Mouse (Mus musculus) limb, embryonic 15.5 days (tissue): ENCODE measurements around the gene Plekha4. TPM values are rescaled to one million over a fixed set of nuclear protein-coding genes. Genes with fewer than 3 reads are reported as not detected.
"Not testable (repeated sequence)": the region's sequence is repeated elsewhere in the genome, so short reads cannot be mapped to it uniquely, and the experiment has no call there.

Source experiments
- ATAC-seq: fragments of 200-750 bp; cut with Nextera tagmentation; 2 replicates; pipeline ENCODE4 v1.8.0; 2017; ENCODE audit warnings: low read depth, moderate TSS enrichment; ENCODE audit not compliant: insufficient number of reproducible peaks, low FRiP score, low TSS enrichment
- H3K27ac ChIP-seq: fragments of 300-500 bp; sonication (generic); 2 replicates; pipeline ENCODE4 v1.5.1; 2015; ENCODE audit warnings: moderate library complexity, mild to moderate bottlenecking, inconsistent platforms
- H3K27me3 ChIP-seq: fragments of 300-500 bp; sonication (generic); 2 replicates; pipeline ENCODE4 v1.6.1; 2015; ENCODE audit warnings: inconsistent platforms
- H3K36me3 ChIP-seq: fragments of 300-500 bp; sonication (generic); 2 replicates; pipeline ENCODE4 v1.6.1; 2015; ENCODE audit warnings: inconsistent platforms
- H3K4me1 ChIP-seq: fragments of 300-500 bp; sonication (generic); 2 replicates; pipeline ENCODE4 v1.6.1; 2015; ENCODE audit warnings: inconsistent platforms
- H3K4me2 ChIP-seq: fragments of 300-500 bp; sonication (generic); 2 replicates; pipeline ENCODE4 v1.6.1; 2015; ENCODE audit warnings: mild to moderate bottlenecking, inconsistent platforms
- H3K4me3 ChIP-seq: fragments of 300-500 bp; sonication (generic); 2 replicates; pipeline ENCODE4 v1.5.1; 2015; ENCODE audit warnings: mild to moderate bottlenecking, inconsistent platforms
- H3K9ac ChIP-seq: fragments of 300-500 bp; sonication (generic); 2 replicates; pipeline ENCODE4 v1.6.1; 2015; ENCODE audit warnings: inconsistent platforms
- H3K9me3 ChIP-seq: fragments of 300-500 bp; sonication (generic); 2 replicates; pipeline ENCODE4 v1.6.1; 2016; ENCODE audit warnings: inconsistent platforms
- WGBS: fragments of 180-500 bp; shearing (Covaris S2); methylation state at CpG from one replicate; pipeline ENCODE4 v1.1.7; 2015; 5-methylcytosine and 5-hydroxymethylcytosine counted together
- polyA plus RNA-seq: library from polyadenylated mRNA; unstranded; fragments of >200 nt; fragmentation: Nextera tagmentation; extraction: Ambion mirVana; gene quantifications from 2 replicates; pipeline ENCODE4 v1.2.1, GENCODE M21; 2015

The Plekha4 gene
- polyA plus RNA-seq, 1 experiment from 2014 or later: 5.7 TPM

DNA sequence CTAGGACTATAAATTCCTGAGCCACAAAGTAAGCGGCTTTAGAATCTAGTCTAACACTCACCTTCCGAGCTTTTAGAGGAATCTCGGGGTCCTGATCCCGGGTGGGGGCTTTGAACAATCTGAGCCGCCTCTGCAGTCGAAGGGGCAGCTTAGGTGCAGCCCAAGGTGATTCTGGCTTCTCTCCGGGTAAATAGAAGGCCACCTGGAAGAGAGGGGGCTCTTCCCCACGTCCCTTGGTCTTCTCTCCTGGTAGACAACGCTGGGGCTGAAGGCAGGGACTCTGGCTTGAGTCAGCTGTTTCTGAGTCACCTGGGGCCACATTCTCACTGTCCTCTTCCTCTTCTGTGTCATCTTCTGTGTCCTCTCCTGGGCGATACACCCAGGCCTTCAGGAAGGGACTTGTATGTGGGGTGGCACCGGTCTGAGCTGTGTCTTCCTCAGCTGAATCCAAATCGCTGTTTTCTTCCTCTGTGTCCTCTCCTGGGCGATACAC lies 2.4 kb upstream of the Plekha4 start:
- no peaks in the 10 kb centered on the region for H3K27me3 ChIP-seq
- no peak overlapping the region for H3K9ac ChIP-seq
- peaks cover 40% of the 10 kb centered on the region for H3K4me1 ChIP-seq
- no peak for ATAC-seq
- H3K4me2 ChIP-seq: peak overlapping the region; percentile 26; the same call in 1 of the 2 replicates
- H3K36me3 ChIP-seq: peaks cover 7% of the 10 kb centered on the region; the same call in 1 of the 2 replicates
- H3K27ac ChIP-seq: peak overlapping the region; percentile 17; the same call in 1 of the 2 replicates
- WGBS: 65% methylated on average over 13 of the region's 13 CpGs
- 0 out of 2 replicates have a peak overlapping the region, but pooled peaks have one; percentile 9 for H3K4me3 ChIP-seq
- no peaks in the 10 kb centered on the region for H3K9me3 ChIP-seq

DNA sequence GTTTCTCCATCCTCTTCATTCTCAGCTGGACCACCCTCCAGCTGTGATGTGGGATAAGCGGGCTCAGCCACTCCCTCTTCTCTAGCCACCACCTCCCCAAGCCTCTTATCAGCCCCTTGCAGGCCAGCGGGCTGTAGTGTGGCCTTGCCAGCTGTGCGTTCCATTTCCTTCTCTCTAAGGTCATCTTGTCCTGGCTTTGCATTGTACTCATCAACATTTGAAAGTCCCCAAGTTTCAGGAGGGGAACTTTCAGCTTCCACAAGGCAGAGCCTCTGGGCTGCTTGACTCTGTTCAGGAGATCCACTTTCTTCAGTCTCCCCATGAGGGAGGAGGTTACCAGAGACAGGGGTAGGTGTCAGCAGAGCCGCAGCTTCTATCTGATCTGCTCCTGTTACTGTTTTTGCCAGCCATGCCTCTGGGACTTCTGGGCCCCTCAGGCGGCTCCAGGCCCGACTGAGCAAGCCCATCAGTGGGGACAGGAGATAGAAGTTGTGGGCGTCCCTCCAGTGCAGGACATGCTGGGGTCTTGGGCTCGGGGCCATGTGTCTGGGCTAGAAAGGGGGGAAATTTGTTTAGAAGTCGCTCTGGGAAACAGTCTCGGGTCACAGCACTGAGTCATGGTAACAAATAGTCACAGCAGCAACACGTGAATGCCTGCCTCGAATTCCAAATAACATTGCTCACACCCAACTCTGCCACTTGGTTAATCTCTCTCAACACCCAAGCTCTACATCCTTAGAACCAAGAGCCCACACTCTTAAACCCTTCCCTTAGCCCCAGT lies 1.1 kb upstream of the Plekha4 start:
- Histone ChIP-seq H3K27me3 (no peaks in the 10 kb centered on the region), H3K4me2 (peak overlapping the region; percentile 73), H3K9me3 (no peaks in the 10 kb centered on the region), H3K4me3 (peak overlapping the region; percentile 83), H3K9ac (peak overlapping the region; percentile 84), H3K4me1 (peaks cover 45% of the 10 kb centered on the region), H3K27ac (peak overlapping the region; percentile 97), H3K36me3 (peaks cover 7% of the 10 kb centered on the region; the same call in 1 of the 2 replicates)
- WGBS: 26% methylated on average over 12 of the region's 12 CpGs
- no peak for ATAC-seq

DNA sequence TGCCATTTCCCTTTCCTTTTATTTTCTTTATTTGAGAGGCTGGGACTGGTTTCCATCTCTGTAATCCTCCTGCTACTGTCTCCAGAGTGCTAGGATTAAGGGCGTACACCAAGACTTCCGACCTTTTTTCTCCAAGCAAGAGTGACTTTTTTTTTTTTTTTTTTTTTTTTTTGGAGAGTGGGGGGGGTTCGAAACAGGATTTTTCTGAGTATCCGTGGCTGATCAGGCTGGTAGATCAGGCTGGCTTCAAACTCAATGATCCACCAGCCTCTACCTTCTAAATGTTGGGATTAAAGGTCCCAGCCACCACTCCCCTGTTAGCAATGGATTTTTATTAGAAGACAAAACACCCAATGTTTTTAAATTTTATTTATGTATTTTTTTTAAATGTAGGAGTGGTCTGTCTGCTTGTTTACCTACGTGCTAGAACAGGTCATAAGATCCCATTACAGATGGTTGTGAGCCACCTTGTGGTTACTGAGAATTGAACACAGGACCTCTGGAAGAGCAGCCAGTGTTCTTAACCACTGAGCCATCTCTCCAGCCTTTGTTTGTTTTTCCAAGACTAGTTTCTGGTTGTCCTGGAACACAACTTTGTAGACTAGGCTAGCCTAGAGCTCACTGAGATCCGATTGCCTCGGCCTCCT lies 467 bp downstream of the Plekha4 start:
- Histone ChIP-seq H3K36me3 (peaks cover 7% of the 10 kb centered on the region; the same call in 1 of the 2 replicates), H3K27me3 (no peaks in the 10 kb centered on the region), H3K4me3 (peak overlapping the region; percentile 83), H3K9me3 (no peaks in the 10 kb centered on the region), H3K9ac (peak overlapping the region; percentile 84; the same call in 1 of the 2 replicates), H3K4me1 (peaks cover 50% of the 10 kb centered on the region), H3K27ac (peak overlapping the region; percentile 97), H3K4me2 (peak overlapping the region; percentile 73)
- ATAC-seq: no peak
- WGBS: 22% methylated on average over 7 of the region's 7 CpGs

DNA sequence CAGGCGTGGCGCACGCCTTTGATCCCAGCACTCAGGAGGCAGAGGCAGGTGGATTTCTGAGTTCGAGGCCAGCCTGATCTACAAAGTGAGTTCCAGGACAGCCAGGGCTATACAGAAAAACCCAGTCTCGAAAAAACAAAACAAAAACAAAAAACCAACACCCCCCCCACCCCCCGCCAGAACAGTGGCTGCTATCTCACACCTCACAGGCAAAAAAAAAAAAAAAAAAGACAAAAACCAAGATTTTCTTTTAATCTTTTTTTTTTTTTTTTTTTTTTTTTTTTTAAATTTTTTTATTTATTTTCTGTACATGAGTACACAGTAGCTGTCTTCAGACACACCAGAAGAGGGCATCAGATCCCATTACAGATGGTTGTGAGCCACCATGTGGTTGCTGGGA lies 1.0 kb downstream of the Plekha4 start:
- WGBS: 90% methylated on average over 6 of the region's 6 CpGs
- H3K9ac ChIP-seq, H3K9me3 ChIP-seq, H3K4me2 ChIP-seq, H3K27ac ChIP-seq, ATAC-seq, H3K27me3 ChIP-seq, H3K4me3 ChIP-seq, H3K36me3 ChIP-seq: not testable (repeated sequence)
- peaks cover 48% of the 10 kb centered on the region for H3K4me1 ChIP-seq

DNA sequence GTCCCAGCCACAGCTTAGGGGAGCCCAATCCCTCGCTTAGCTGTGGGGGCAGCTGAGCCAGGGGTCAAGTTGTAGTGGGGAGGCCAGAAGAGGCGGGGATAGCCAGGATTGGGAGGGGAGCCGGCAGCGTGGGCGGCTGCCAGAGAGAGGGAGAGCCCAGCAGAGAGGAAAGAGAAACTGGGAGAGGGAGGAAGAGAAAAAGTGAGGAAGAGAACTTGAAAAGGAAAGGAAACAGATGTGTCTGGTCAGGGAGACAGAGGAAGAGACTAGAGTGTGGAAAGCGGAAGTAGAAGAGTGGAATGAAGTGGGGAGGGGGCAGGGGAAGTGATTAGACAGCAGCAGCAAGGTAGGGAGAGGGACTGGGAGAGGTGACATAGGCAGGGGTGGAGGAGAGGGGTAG lies 3.3 kb downstream of the Plekha4 start:
- 12% methylated on average over 6 of the region's 6 CpGs for WGBS
- Histone ChIP-seq H3K4me2 (no peak overlapping the region), H3K36me3 (peaks cover 3% of the 10 kb centered on the region; the same call in 1 of the 2 replicates), H3K4me3 (no peak overlapping the region), H3K9me3 (no peaks in the 10 kb centered on the region), H3K27me3 (no peaks in the 10 kb centered on the region), H3K4me1 (peaks cover 30% of the 10 kb centered on the region), H3K9ac (no peak overlapping the region), H3K27ac (no peak overlapping the region; the same call in 1 of the 2 replicates)
- ATAC-seq: no peak

DNA sequence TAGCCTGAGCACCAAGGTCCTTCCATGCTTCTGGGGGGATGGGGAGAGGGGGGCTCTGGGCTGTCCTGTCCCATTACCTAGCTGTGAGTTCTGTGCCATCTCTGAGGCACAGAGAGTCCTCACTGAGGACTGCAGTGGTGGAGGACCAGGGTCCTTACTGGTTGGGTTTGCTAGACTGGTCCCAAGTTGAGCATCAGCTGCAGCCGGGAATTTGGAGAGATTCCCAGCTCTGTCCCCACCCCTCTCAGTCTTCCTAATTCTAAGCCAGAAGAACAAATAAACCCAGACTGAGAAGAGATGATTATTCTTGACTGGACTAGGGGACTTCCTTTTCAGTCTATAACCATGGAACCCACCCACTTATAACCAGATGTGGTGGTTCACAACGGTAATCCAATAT lies 4.5 kb downstream of the Plekha4 start:
- no peak overlapping the region for H3K9ac ChIP-seq
- H3K4me1 ChIP-seq: peaks cover 22% of the 10 kb centered on the region
- H3K27ac ChIP-seq: peak overlapping the region; percentile 69
- H3K27me3 ChIP-seq: no peaks in the 10 kb centered on the region
- no peak for ATAC-seq
- no peaks in the 10 kb centered on the region for H3K36me3 ChIP-seq
- H3K4me2 ChIP-seq: peak overlapping the region; percentile 8; the same call in 1 of the 2 replicates
- WGBS: 51% methylated on average over 2 of the region's 2 CpGs
- H3K9me3 ChIP-seq: no peaks in the 10 kb centered on the region
- no peak overlapping the region for H3K4me3 ChIP-seq

DNA sequence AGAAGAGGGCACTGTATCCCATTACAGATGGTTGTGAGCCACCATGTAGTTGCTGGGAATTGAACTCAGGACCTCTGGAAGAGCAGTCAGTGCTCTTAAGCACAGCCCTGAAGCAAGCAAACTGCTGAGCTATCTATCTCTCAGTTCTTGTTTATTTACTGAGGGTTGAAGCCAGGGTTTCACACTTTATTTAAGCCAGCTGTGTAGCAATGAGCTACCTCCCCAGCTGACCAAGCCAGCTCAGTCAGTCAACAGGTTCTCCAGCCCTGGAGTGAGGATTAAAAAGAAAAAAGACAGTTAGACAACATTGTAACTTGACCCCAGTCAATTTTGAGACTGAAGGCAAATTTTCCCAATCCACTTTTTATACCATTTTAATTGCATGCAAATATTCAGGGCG lies 9.5 kb downstream of the Plekha4 start:
- Histone ChIP-seq H3K9me3 (no peaks in the 10 kb centered on the region), H3K4me2 (no peak overlapping the region), H3K27ac (no peak overlapping the region), H3K9ac (no peak overlapping the region), H3K27me3 (no peaks in the 10 kb centered on the region), H3K4me1 (peaks cover 14% of the 10 kb centered on the region; the same call in 1 of the 2 replicates), H3K4me3 (no peak overlapping the region), H3K36me3 (no peaks in the 10 kb centered on the region)
- 70% methylated on average over 1 of the region's 1 CpGs for WGBS
- ATAC-seq: no peak

DNA sequence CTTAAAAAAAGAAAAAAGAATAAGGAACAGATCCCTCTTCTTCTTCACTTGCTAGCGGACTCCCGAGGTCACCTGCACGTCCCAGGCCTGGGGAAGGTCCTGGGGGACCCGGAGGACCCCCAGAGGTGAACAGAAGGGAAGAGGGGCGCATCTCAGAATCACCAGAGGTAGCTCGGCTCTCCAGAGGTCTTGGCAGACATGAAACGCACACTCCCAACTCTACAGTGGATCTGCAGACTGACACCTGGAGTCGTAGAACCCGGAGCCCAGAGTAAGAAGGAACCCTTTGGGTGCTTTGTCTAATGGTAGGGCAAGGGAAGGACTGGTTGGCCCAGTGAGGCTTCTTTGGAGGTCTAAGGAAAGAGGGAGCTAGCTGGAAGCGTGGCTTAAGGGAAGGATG lies 11.5 kb downstream of the Plekha4 start:
- Histone ChIP-seq H3K27me3 (no peaks in the 10 kb centered on the region), H3K4me1 (peaks cover 11% of the 10 kb centered on the region; the same call in 1 of the 2 replicates), H3K36me3 (no peaks in the 10 kb centered on the region), H3K4me3 (peak overlapping the region; percentile 49), H3K9ac (no peak overlapping the region), H3K4me2 (peak overlapping the region; percentile 87), H3K27ac (no peak overlapping the region), H3K9me3 (no peaks in the 10 kb centered on the region)
- no peak for ATAC-seq
- 85% methylated on average over 10 of the region's 10 CpGs for WGBS

DNA sequence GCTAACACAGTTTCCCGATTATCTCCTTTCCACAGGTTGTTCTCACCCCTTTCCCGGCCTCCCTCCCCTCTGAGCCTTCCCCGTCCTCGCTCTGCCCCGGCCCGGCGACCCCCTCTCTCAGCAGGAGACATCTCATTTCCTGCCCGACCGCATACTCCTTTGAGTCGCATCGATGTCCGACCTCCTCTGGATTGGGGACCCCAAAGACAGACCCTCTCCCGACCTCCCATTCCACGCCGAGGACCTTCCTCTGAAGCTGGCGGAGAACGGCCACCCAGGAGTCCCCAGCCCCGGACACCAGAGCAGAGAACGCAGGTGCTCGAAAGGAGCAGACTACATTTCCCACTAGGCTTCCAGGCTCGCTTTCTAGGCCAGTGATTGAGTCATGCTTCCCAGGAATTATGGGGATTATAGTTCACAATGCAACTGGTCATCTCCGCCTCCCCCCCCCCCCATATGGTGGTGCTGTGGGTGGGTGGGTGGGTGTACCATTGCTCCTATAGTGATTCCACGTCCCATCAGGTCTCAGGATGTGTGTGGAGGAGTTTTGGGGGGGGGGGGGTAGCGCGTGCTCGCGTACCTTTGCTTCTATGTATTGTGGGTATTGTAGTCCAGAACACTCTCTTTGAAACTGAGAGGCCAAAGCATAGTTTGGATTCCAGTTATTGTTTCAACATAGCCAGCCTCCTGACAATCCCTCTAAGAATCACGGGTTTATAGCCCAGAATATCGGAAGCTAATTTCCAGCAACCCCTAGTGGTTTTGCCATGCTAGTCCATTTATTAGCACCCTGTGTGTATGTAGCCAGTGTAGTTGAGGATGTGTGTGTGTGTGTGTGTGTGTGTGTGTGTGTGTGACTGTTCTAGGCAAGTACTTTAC lies 12.3 kb downstream of the Plekha4 start:
- no peaks in the 10 kb centered on the region for H3K9me3 ChIP-seq
- 3% methylated on average over 28 of the region's 29 CpGs for WGBS
- H3K4me3 ChIP-seq: peak overlapping the region; percentile 49
- peak; percentile 76; the same call in 1 of the 2 replicates for ATAC-seq
- H3K4me1 ChIP-seq: peaks cover 11% of the 10 kb centered on the region; the same call in 1 of the 2 replicates
- no peaks in the 10 kb centered on the region for H3K36me3 ChIP-seq
- no peak overlapping the region for H3K9ac ChIP-seq
- 0 out of 2 replicates have a peak overlapping the region, but pooled peaks have one; percentile 17 for H3K27ac ChIP-seq
- peak overlapping the region; percentile 87 for H3K4me2 ChIP-seq
- no peaks in the 10 kb centered on the region for H3K27me3 ChIP-seq

DNA sequence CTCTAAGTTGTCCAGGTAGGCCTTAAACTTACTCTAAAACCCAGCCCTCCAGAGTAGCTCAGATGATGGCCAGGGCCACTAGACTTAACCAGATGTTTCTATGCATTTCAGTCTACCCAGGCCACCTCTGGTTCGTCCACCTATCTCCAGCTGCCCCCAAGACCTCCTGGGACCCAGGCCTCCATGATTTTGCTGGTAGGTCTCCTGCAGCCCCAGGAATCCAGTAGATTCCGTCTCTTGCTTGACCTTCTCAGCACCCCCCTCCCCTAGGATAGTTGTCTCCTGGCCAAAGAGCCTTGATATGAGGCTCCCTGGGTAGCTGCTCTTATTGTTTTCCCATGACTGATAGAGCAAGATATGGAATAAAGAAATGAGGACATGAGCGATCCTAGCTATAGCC lies 13.0 kb downstream of the Plekha4 start:
- no peaks in the 10 kb centered on the region for H3K9me3 ChIP-seq
- H3K4me2 ChIP-seq: no peak overlapping the region
- WGBS: 86% methylated on average over 3 of the region's 3 CpGs
- peaks cover 11% of the 10 kb centered on the region; the same call in 1 of the 2 replicates for H3K4me1 ChIP-seq
- ATAC-seq: no peak
- H3K27ac ChIP-seq: 0 out of 2 replicates have a peak overlapping the region, but pooled peaks have one; percentile 17
- no peak overlapping the region for H3K9ac ChIP-seq
- no peaks in the 10 kb centered on the region for H3K36me3 ChIP-seq
- no peak overlapping the region for H3K4me3 ChIP-seq
- H3K27me3 ChIP-seq: no peaks in the 10 kb centered on the region

DNA sequence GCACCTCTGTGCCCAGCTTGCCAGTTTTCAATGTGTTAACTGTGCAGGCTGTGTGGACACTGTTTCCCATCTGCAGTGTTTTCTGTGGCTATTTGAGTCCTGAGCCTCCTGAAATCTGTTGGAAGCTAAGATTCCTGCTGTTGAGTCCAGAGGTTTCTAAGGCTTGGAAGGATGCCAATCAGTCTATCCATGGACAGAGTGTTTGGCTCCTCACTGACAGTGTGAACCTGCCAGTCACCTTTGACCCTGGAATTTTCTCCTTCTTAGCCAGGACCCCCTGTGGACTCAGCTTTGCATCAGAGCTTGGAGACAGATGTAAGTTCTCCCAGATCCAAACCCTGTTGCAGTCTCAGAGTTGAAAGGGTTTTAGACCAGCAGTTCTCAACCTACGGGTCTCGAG lies 14.1 kb downstream of the Plekha4 start:
- no peak for ATAC-seq
- 54% methylated on average over 2 of the region's 2 CpGs for WGBS
- H3K9ac ChIP-seq: no peak overlapping the region
- H3K36me3 ChIP-seq: no peaks in the 10 kb centered on the region
- H3K27me3 ChIP-seq: no peaks in the 10 kb centered on the region
- H3K4me3 ChIP-seq: no peak overlapping the region
- no peak overlapping the region for H3K4me2 ChIP-seq
- peaks cover 11% of the 10 kb centered on the region; the same call in 1 of the 2 replicates for H3K4me1 ChIP-seq
- no peak overlapping the region for H3K27ac ChIP-seq
- no peaks in the 10 kb centered on the region for H3K9me3 ChIP-seq
